Mouse (Mus musculus): ENCODE measurements around the gene Aatf. TPM values are rescaled to one million over a fixed set of nuclear protein-coding genes. Genes with fewer than 3 reads are reported as not detected.
"Not testable (repeated sequence)": the region's sequence is repeated elsewhere in the genome, so short reads cannot be mapped to it uniquely, and the experiment has no call there.

Aatf gene
- polyA plus RNA-seq, 1 experiment from 2014 or later, result 59.9 TPM

DNA sequence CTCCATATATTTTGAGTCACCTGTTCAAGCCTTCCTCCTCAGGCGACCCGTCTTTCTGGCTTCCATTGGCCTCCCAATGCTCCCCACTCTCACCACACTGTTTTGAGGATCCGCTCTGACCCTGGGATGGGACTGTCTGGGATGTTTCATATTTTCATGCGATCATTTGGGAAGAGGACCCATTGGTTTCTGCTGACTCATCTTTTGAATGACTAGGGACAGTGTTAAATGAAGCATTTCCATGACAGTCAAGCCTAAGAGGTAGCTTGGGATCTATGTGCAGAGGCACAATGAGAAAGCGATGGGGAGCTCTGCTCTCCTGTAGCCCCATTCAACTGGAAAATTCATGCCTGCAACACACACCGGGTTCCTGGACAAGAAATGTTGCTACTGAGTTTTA, 92.5 kb downstream of the Aatf start:
- WGBS (ENCODE audit: insufficient replicate concordance), result 88% methylated on average over 6 of the region's 6 CpGs
- H3K4me2 ChIP-seq, result no peak overlapping the region
- no peaks in the 10 kb centered on the region for H3K9me3 ChIP-seq (replicated peaks)
- peaks cover 13% of the 10 kb centered on the region; the same call in 1 of the 2 replicates for H3K36me3 ChIP-seq
- H3K27me3 ChIP-seq (replicated peaks), result no peaks in the 10 kb centered on the region
- no peak for ATAC-seq
- no peak overlapping the region for H3K27ac ChIP-seq
- H3K4me3 ChIP-seq, result no peak overlapping the region
- H3K4me1 ChIP-seq, result peaks cover 9% of the 10 kb centered on the region
- no peak overlapping the region for H3K9ac ChIP-seq

DNA sequence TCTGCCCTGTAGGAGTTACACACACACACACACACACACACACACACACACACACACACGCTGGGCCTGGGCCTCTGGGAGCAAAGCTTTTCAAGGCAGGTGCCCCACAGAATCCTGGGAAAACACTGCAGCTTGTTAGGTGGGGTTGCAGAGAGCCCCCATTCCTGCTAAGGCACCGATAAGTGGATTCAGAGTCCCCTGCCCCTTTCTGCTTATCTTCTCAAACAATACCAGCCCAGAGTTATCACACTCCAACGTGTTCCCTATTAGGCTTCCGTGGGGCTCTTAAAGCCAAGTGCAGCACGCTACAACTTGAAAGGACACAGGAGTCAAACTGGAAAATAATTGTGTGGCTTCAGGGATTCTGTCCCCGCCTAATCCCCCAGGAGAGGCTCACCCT, 100.2 kb downstream of the Aatf start:
- no peak overlapping the region for H3K4me3 ChIP-seq
- peak; percentile 85 for ATAC-seq
- peak overlapping the region; percentile 47 for H3K9ac ChIP-seq
- H3K9me3 ChIP-seq (replicated peaks), result no peaks in the 10 kb centered on the region
- H3K4me1 ChIP-seq, result peaks cover 67% of the 10 kb centered on the region
- H3K36me3 ChIP-seq, result no peaks in the 10 kb centered on the region
- WGBS (ENCODE audit: insufficient replicate concordance), result 12% methylated on average over 6 of the region's 6 CpGs
- peak overlapping the region; percentile 89 for H3K27ac ChIP-seq
- H3K27me3 ChIP-seq (replicated peaks), result no peaks in the 10 kb centered on the region
- H3K4me2 ChIP-seq, result peak overlapping the region; percentile 55

DNA sequence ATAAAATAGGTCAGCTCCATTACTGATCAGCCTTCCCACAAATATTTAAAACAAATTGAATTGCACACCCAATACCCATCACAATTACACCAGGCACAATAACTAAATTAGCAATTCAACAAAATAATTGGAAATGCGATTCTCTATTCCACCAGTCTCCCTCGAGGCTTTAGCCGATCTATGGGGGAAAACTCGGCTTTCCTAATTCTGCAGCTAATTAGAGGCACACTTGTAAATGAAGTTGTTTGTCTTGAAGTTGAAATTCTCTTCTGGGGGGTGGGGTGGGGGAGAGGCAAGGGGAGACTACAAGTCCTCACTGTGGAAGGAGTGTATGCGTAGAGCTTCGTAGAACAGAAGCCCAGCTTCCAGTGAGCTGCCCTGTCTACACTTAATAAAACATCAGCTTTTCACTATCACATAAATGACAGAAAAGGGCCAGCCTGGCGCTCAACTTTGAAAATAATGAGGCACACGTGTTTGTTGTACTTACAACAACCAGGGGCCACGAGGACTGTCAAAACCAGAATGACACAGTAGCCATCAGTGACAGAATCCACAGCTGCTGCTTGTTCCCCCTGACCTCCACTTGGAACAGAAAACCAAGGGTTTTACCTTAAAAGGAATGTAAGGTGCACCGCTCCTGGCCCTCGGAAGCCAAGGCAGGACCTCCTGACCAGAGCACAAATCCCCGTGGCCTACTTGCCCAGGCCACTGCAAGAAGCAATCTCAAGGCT, 101.0 kb downstream of the Aatf start:
- Histone ChIP-seq H3K9ac (peak overlapping the region; percentile 47), H3K36me3 (no peaks in the 10 kb centered on the region), H3K4me2 (peak overlapping the region; percentile 55), H3K27ac (peak overlapping the region; percentile 89), H3K4me3 (peak overlapping the region; percentile 11; the same call in 1 of the 2 replicates), H3K4me1 (peaks cover 67% of the 10 kb centered on the region), H3K9me3 (replicated peaks) (no peaks in the 10 kb centered on the region), H3K27me3 (replicated peaks) (no peaks in the 10 kb centered on the region)
- WGBS (ENCODE audit: insufficient replicate concordance), result 70% methylated on average over 12 of the region's 12 CpGs
- no peak for ATAC-seq

DNA sequence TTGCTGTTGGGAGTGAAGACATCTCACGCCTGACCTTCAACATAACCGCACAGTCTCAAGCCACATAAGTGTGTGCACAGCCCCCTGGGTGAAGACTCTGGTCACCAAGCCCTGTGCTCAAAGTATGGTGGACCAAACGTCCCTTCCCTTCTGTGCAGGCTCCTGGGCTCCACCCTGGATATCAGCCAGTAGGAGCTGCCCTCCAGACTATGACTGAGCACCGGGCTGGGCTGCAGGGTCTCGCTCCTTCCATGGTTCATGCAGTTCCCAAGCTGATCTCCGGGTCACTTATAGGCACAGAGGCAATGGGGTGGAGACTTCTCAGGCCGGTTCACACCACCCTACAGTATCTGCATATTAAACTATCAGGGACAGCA, 101.7 kb downstream of the Aatf start:
- Histone ChIP-seq H3K27me3 (replicated peaks) (no peaks in the 10 kb centered on the region), H3K4me1 (peaks cover 67% of the 10 kb centered on the region), H3K4me3 (no peak overlapping the region), H3K9ac (peak overlapping the region; percentile 44; the same call in 1 of the 2 replicates), H3K9me3 (replicated peaks) (peaks cover 5% of the 10 kb centered on the region), H3K27ac (peak overlapping the region; percentile 78), H3K4me2 (peak overlapping the region; percentile 55), H3K36me3 (no peaks in the 10 kb centered on the region)
- peak; percentile 66 for ATAC-seq
- WGBS (ENCODE audit: insufficient replicate concordance), result 45% methylated on average over 7 of the region's 7 CpGs

DNA sequence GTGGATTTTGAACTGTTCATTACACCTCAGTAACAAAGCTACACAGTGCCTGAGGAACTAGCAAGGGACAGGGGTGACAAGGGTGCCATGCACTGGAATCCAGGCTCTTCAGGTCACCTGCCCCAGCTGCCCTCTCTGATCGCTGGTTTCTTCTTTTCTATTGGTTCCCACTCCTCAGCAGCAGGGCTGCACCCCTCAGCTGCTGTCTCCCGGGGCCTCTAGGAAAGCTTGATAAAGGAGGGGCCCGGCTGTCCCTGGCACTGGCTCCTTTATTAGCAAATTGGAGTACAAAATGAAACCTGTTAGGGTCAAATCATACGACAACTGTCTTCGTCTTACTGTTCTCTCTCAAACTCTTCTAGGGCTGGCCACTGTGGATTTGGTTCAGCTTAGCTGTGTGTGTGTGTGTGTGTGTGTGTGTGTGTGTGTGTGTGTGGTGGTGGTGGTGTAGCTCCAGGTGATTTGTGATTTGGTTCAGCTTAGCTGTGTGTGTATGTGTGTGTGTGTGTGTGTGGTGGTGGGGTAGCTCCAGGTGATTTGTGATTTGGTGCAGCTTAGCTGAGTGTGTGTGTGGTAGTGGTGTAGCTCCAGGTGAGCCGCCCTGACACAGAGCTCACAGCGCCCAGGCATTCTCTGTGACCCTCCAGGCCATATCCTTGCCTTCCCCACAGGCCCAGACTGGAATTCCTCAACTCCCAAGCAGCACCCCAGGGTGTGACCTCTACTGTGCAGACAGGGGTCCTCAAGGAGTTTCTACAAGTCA, 102.3 kb downstream of the Aatf start:
- WGBS (ENCODE audit: insufficient replicate concordance), result 50% methylated on average over 7 of the region's 7 CpGs
- H3K9ac ChIP-seq, result peak overlapping the region; percentile 44
- H3K27ac ChIP-seq, result peak overlapping the region; percentile 78
- no peaks in the 10 kb centered on the region for H3K27me3 ChIP-seq (replicated peaks)
- H3K4me2 ChIP-seq, result peak overlapping the region; percentile 55
- H3K4me1 ChIP-seq, result peaks cover 61% of the 10 kb centered on the region
- peak; percentile 64 for ATAC-seq
- H3K36me3 ChIP-seq, result no peaks in the 10 kb centered on the region
- H3K4me3 ChIP-seq, result no peak overlapping the region
- H3K9me3 ChIP-seq (replicated peaks), result peaks cover 11% of the 10 kb centered on the region

DNA sequence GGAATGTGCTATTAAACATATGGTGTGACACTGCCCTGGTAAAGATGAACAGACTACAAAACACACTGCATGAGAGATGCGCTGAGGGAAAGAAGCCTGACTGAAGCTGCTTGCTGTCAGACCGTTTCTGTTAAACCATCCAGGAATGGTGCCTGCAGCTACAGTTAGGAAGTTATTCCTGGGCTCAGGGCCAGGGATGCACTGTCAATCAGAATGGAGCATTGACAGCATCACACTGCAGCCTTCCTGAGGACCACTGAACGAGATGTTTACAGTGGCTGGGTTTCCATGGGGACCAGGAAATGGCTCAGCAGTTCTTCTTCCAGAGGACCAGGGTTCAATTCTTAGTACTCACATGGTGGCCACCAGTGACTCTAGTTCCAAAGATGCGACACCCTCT, 102.9 kb downstream of the Aatf start:
- peaks cover 55% of the 10 kb centered on the region for H3K4me1 ChIP-seq
- H3K9me3 ChIP-seq (replicated peaks), result peaks cover 12% of the 10 kb centered on the region
- no peaks in the 10 kb centered on the region for H3K36me3 ChIP-seq
- WGBS (ENCODE audit: insufficient replicate concordance), result 57% methylated on average over 4 of the region's 4 CpGs
- peak overlapping the region; percentile 78 for H3K27ac ChIP-seq
- 0 out of 2 replicates have a peak overlapping the region, but pooled peaks have one; percentile 44 for H3K9ac ChIP-seq
- H3K27me3 ChIP-seq (replicated peaks), result no peaks in the 10 kb centered on the region
- H3K4me2 ChIP-seq, result peak overlapping the region; percentile 55; the same call in 1 of the 2 replicates
- no peak for ATAC-seq
- H3K4me3 ChIP-seq, result no peak overlapping the region

DNA sequence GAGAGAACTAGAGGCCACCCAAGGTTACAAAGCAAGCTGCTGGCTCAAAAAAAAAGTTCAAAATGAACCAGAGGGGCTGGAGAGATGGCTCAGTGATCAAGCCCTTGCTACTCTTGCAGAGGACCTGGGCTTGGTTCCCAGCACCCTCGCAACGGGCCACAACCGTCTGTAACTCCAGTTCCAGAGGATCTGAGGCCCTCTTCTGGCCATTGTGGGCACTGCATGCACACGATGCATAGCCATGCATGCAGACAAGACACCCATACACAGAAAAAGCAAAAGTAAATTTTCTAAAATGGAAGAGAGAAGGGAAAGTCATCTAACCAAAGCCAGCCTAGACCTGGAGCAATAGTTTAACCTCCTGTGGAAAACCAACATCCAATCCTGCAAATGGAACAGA, 106.6 kb downstream of the Aatf start:
- 81% methylated on average over 4 of the region's 4 CpGs for whole genome bisulfite sequencing (ENCODE audit: insufficient replicate concordance)
- no peak for ATAC-seq

DNA sequence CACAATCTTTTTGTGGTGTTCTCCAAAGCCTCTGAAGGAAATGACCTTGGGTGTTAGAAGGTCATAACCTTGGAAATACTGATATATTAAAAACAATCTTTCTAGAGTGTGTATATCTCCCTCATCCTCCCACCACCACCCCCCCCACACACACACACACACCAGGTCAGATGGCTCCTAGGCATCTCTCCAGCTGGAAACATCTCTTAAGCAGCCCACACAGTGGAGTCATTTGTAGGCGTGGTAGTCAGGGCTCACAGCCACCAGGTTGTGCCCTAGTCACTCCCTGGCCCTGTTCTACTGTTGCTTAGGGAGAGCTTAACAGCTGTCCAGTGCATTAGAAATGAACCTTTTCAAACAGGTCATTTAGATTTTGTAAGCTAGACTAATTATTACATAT, 118.3 kb downstream of the Aatf start:
- H3K4me2 ChIP-seq, result no peak overlapping the region
- no peak overlapping the region for H3K27ac ChIP-seq
- H3K4me1 ChIP-seq, result no peaks in the 10 kb centered on the region
- 74% methylated on average over 1 of the region's 1 CpGs for WGBS (ENCODE audit: insufficient replicate concordance)
- peaks cover 88% of the 10 kb centered on the region for H3K36me3 ChIP-seq
- no peak overlapping the region for H3K9ac ChIP-seq
- H3K27me3 ChIP-seq (replicated peaks), result no peaks in the 10 kb centered on the region
- ATAC-seq, result no peak
- H3K4me3 ChIP-seq, result no peak overlapping the region
- no peaks in the 10 kb centered on the region for H3K9me3 ChIP-seq (replicated peaks)

More for the DNA sequence above, 106.6 kb downstream of the Aatf start:
- Histone ChIP-seq H3K9ac (no peak overlapping the region), H3K27me3 (replicated peaks) (no peaks in the 10 kb centered on the region), H3K4me1 (peaks cover 22% of the 10 kb centered on the region), H3K4me2 (no peak overlapping the region), H3K9me3 (replicated peaks) (peaks cover 12% of the 10 kb centered on the region), H3K27ac (no peak overlapping the region), H3K4me3 (no peak overlapping the region), H3K36me3 (no peaks in the 10 kb centered on the region; the same call in 1 of the 2 replicates)

DNA sequence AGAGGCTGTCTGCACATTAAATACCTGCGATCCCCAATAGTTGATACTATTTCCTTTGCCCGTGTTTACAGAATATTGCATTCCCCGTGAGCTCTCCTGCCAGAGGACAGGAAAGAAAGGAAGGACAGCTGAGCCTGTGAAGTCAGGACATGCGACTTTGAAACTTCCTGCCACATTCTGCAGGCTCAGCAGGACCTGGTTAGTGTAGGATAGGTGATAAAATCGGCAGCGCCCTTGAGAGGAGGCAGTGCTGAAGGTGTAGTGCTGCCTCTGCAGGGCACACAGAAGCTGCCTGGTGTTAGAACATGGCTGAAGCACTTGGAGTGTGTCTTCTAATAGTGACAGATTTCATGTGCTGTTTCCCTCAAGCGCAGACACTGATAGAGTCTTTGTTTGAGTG, 119.8 kb downstream of the Aatf start:
- H3K9ac ChIP-seq, result no peak overlapping the region
- ATAC-seq, result no peak
- H3K4me2 ChIP-seq, result no peak overlapping the region
- no peaks in the 10 kb centered on the region for H3K27me3 ChIP-seq (replicated peaks)
- H3K27ac ChIP-seq, result no peak overlapping the region
- no peaks in the 10 kb centered on the region for H3K4me1 ChIP-seq
- no peaks in the 10 kb centered on the region for H3K9me3 ChIP-seq (replicated peaks)
- no peak overlapping the region for H3K4me3 ChIP-seq
- H3K36me3 ChIP-seq, result peaks cover 94% of the 10 kb centered on the region
- 64% methylated on average over 7 of the region's 7 CpGs for WGBS (ENCODE audit: insufficient replicate concordance)

DNA sequence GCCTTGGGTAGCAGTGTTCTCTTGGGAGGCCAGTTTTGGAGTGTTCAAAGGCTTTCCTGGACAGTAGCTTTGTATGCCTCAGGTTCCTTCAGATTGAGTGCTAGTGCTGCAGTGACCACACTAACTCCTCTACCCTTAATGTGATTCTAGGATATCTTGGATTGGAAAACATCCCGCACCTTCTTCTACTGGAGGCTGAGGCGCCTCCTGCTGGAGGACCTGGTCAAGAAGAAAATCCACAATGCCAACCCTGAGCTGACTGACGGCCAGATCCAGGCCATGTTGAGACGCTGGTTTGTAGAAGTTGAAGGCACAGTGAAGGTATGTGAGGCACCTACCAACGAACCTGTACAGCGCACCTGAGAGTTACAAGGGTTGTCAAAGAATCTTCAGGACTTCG, 121.3 kb downstream of the Aatf start:
- not testable (repeated sequence) for H3K4me3 ChIP-seq; H3K27me3 ChIP-seq (replicated peaks); ATAC-seq; H3K9me3 ChIP-seq (replicated peaks); H3K9ac ChIP-seq; H3K4me2 ChIP-seq; H3K4me1 ChIP-seq; H3K27ac ChIP-seq
- peaks cover 87% of the 10 kb centered on the region for H3K36me3 ChIP-seq
- 80% methylated on average over 7 of the region's 7 CpGs for WGBS (ENCODE audit: insufficient replicate concordance)

DNA sequence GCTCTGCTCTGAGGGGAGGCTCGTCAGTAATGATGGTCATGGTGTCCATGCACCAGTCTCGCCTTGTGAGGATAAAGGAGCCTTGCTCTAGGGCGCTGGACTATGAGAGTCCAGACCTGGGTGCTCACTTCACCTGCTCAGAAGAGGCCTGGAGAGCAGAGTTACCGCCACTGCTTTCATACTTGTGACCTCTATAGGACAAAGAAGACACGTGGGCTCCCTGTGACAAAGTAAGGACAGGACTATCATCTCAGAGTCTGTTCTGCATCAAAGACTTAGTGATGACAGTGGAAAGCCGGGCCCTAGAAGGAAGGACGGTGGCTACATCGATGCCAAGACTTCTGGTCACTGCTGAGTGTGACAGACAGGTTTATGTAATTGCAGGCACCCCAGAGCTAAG, 122.2 kb downstream of the Aatf start:
- Histone ChIP-seq H3K4me3 (no peak overlapping the region), H3K9me3 (replicated peaks) (no peaks in the 10 kb centered on the region), H3K27me3 (replicated peaks) (no peaks in the 10 kb centered on the region), H3K27ac (no peak overlapping the region), H3K9ac (no peak overlapping the region), H3K4me2 (no peak overlapping the region), H3K4me1 (no peaks in the 10 kb centered on the region), H3K36me3 (peaks cover 79% of the 10 kb centered on the region)
- 73% methylated on average over 8 of the region's 8 CpGs for WGBS (ENCODE audit: insufficient replicate concordance)
- ATAC-seq, result no peak

DNA sequence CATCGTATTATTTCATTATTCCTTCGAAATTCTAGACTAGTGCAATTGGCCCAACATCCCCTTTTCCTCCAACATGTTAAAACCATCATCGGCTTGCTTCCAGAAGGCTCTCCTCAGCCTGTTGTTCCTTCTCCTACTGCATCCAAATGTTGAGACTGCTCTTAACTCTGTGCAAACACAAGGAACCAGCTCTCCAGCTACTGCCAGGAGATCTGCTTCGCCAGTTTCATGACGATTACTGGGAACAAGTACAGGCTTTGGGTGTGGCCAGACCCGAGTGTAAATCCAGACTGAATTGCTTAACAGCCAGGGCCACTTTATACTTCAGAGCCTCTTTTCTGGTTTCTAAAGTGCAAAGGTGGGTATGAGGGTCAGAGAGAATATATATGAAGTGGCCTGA, 124.0 kb downstream of the Aatf start:
- Histone ChIP-seq H3K9me3 (replicated peaks) (no peaks in the 10 kb centered on the region), H3K4me2 (no peak overlapping the region), H3K27ac (no peak overlapping the region), H3K36me3 (peaks cover 68% of the 10 kb centered on the region), H3K4me1 (no peaks in the 10 kb centered on the region), H3K27me3 (replicated peaks) (no peaks in the 10 kb centered on the region), H3K4me3 (no peak overlapping the region), H3K9ac (no peak overlapping the region)
- ATAC-seq, result no peak
- 77% methylated on average over 6 of the region's 6 CpGs for WGBS (ENCODE audit: insufficient replicate concordance)
